Mouse (Mus musculus) liver, postnatal 0 days (tissue): ENCODE data around the gene Gcnt4. TPM values are rescaled to one million over a fixed set of nuclear protein-coding genes. Genes with fewer than 3 reads are reported as not detected.

Experiments
- ATAC-seq: fragments of 200-750 bp; cut with Nextera tagmentation; 2 replicates; pipeline ENCODE4 v1.8.0; 2017; ENCODE audit warnings: mild to moderate bottlenecking, moderate library complexity
- DNase-seq: peaks from one replicate; pipeline ENCODE4 v3.0.0-alpha.2; 2016
- H3K27ac ChIP-seq: fragments of 300-500 bp; sonication (generic); 2 replicates; pipeline ENCODE4 v1.5.1; 2014; ENCODE audit warnings: antibody characterized with exemption, moderate library complexity, mild to moderate bottlenecking, low read depth
- H3K27me3 ChIP-seq: fragments of 300-500 bp; sonication (generic); 2 replicates; pipeline ENCODE4 v1.6.1; 2014; ENCODE audit warnings: low read length, control low read depth, mixed read lengths; ENCODE audit not compliant: insufficient read depth
- H3K36me3 ChIP-seq: fragments of 300-500 bp; sonication (generic); replicated peaks from 2 replicates; pipeline ENCODE4 v1.6.1; 2014; ENCODE audit warnings: mild to moderate bottlenecking, control low read depth, low read length, moderate library complexity, mixed read lengths; ENCODE audit not compliant: insufficient read depth
- H3K4me1 ChIP-seq: fragments of 300-500 bp; sonication (generic); 2 replicates; pipeline ENCODE4 v1.6.1; 2014; ENCODE audit warnings: antibody characterized with exemption, mild to moderate bottlenecking, control low read depth; ENCODE audit not compliant: insufficient read depth
- H3K4me2 ChIP-seq: fragments of 300-500 bp; sonication (generic); 2 replicates; pipeline ENCODE4 v1.6.1; 2014; ENCODE audit warnings: low read depth, mild to moderate bottlenecking, low read length, moderate library complexity, mixed read lengths
- H3K4me3 ChIP-seq: fragments of 300-500 bp; sonication (generic); 2 replicates; pipeline ENCODE4 v1.5.1; 2014; ENCODE audit warnings: low read depth, low read length
- H3K9ac ChIP-seq: fragments of 300-500 bp; sonication (generic); replicated peaks from 2 replicates; pipeline ENCODE4 v1.6.1; 2014; ENCODE audit warnings: mild to moderate bottlenecking, moderate library complexity
- H3K9me3 ChIP-seq: fragments of 300-500 bp; sonication (generic); 2 replicates; pipeline ENCODE4 v1.6.1; 2016; ENCODE audit warnings: mild to moderate bottlenecking, control low read depth, low read length, mixed read lengths
- CTCF ChIP-seq: sonication (generic); IDR thresholded peaks from 2 replicates; pipeline ENCODE4 v1.5.1; 2016; ENCODE audit warnings: antibody characterized with exemption, low read depth
- EP300 ChIP-seq: IDR thresholded peaks from 2 replicates; pipeline ENCODE4 v1.6.1; 2016; ENCODE audit warnings: antibody characterized with exemption, low read depth, mild to moderate bottlenecking
- WGBS: fragments of 180-500 bp; shearing (Covaris S2); extraction: QIAGEN DNeasy Blood & Tissue Kit; methylation state at CpG from one replicate; pipeline ENCODE4 v1.1.7; 2014; ENCODE audit not compliant: insufficient replicate concordance; 5-methylcytosine and 5-hydroxymethylcytosine counted together
- polyA plus RNA-seq: library from polyadenylated mRNA; unstranded; fragments of >200 nt; fragmentation: Nextera tagmentation; extraction: Ambion mirVana; gene quantifications from 2 replicates; pipeline ENCODE4 v1.2.1, GENCODE M21; 2015

Gcnt4 gene
- polyA plus RNA-seq, 1 experiment from 2014 or later = 0.72 TPM

GRCm38 (mm10) chr13:96997080-96997479, 72.6 kb downstream of the Gcnt4 start:
- Histone ChIP-seq H3K27me3 (no peaks in the 10 kb centered on the region), H3K27ac (no peak overlapping the region), H3K4me2 (no peak overlapping the region), H3K9ac (no peak overlapping the region), H3K36me3 (no peaks in the 10 kb centered on the region), H3K9me3 (no peaks in the 10 kb centered on the region), H3K4me3 (no peak overlapping the region), H3K4me1 (peaks cover 2% of the 10 kb centered on the region; the same call in 1 of the 2 replicates)
- DNase-seq = no peak
- ATAC-seq = no peak
- no peak for TF ChIP-seq EP300
- TF ChIP-seq CTCF = no peak
- 57% methylated on average over 1 of the region's 1 CpGs for WGBS

Other genes with a start within 250 kb of the Gcnt4 start
- gene Ankrd31, start 176.4 kb upstream of the Gcnt4 start, polyA plus RNA-seq = 0.02 TPM in 1 of 2 replicates, not detected in the other
- not detected in 2 replicates for gene 1700029F12Rik, start 109.7 kb downstream of the Gcnt4 start, polyA plus RNA-seq
- 0.27 and 0.37 TPM in 2 replicates for gene Fam169a, start 142.6 kb downstream of the Gcnt4 start, polyA plus RNA-seq
- gene Gm6169, start 174.5 kb downstream of the Gcnt4 start, polyA plus RNA-seq = 0.70 and 0.92 TPM in 2 replicates
- 9.9 and 11.0 TPM in 2 replicates for gene Gfm2, start 213.2 kb downstream of the Gcnt4 start, polyA plus RNA-seq
- 30.4 and 30.5 TPM in 2 replicates for gene Nsa2, start 213.2 kb downstream of the Gcnt4 start, polyA plus RNA-seq